Mouse (Mus musculus) adrenal gland (tissue): ENCODE measurements at regions not wholly inside any gene's neighbourhood (a gene's known extent, or its start where the extent isn't known, plus 50 kb on each side); places are given as distances from the start of the nearest gene placed in this dataset.

Source experiments
- intact Hi-C: fragments of 180-260 bp; cut with DNase I; formaldehyde crosslinking; loops from one replicate; pipeline ENCODE4 v1.15.1; 2025

- intact Hi-C loops: no loop called here
Measured at GRCm38 (mm10) chr10:61034056-61034455, 55.1 kb upstream of the Pcbd1 start.

- intact Hi-C loops: no loop called here
Measured at GRCm38 (mm10) chr10:61028598-61028997, 60.5 kb upstream of the Pcbd1 start.

GRCm38 (mm10) chr10:61027215-61027614 is 61.9 kb upstream of the Pcbd1 start:
- intact Hi-C loops: no loop called here

- intact Hi-C loops: no loop called here
Measured at GRCm38 (mm10) chr10:61025061-61025460, 64.1 kb upstream of the Pcbd1 start.

GRCm38 (mm10) chr10:61024166-61024565 is 65.0 kb upstream of the Pcbd1 start:
- intact Hi-C loops: no loop called here

GRCm38 (mm10) chr10:61023431-61023830 is 65.7 kb upstream of the Pcbd1 start:
- intact Hi-C loops: no loop called here

- intact Hi-C loops: no loop called here
Measured at GRCm38 (mm10) chr10:61019566-61019965, 69.6 kb upstream of the Pcbd1 start.

GRCm38 (mm10) chr10:61012199-61012695 is 76.9 kb upstream of the Pcbd1 start:
- intact Hi-C loops: no loop called here

GRCm38 (mm10) chr10:61010697-61011096 is 78.4 kb upstream of the Pcbd1 start:
- intact Hi-C loops: no loop called here

GRCm38 (mm10) chr10:61007403-61007802 is 81.7 kb upstream of the Pcbd1 start:
- intact Hi-C loops: no loop called here

GRCm38 (mm10) chr10:61001745-61002160 is 87.4 kb upstream of the Pcbd1 start:
- intact Hi-C loops: no loop called here

- intact Hi-C loops: no loop called here
Measured at GRCm38 (mm10) chr10:60997393-60997792, 91.7 kb upstream of the Pcbd1 start.

GRCm38 (mm10) chr10:60995908-60996640 is 93.1 kb upstream of the Pcbd1 start:
- intact Hi-C loops: no loop called here

GRCm38 (mm10) chr10:60985109-60985576 is 104.0 kb upstream of the Pcbd1 start:
- intact Hi-C loops: loop anchor here (2.0 to 5.0 kb wide), 3 partner anchors 67 to 206 kb away; no protein-coding TSS in a partner anchor

GRCm38 (mm10) chr10:60981770-60982169 is 107.4 kb upstream of the Pcbd1 start:
- intact Hi-C loops: no loop called here

GRCm38 (mm10) chr10:60973615-60974014 is 115.5 kb upstream of the Pcbd1 start:
- intact Hi-C loops: no loop called here

- intact Hi-C loops: no loop called here
Measured at GRCm38 (mm10) chr10:60964843-60965242, 124.3 kb upstream of the Pcbd1 start.

- intact Hi-C loops: no loop called here
Measured at GRCm38 (mm10) chr10:60957820-60958233, 126.4 kb upstream of the Unc5b start.

GRCm38 (mm10) chr10:60955467-60955866 is 124.1 kb upstream of the Unc5b start:
- intact Hi-C loops: no loop called here

GRCm38 (mm10) chr10:60952495-60952894 is 121.1 kb upstream of the Unc5b start:
- intact Hi-C loops: no loop called here

GRCm38 (mm10) chr10:60948983-60949677 is 117.7 kb upstream of the Unc5b start:
- intact Hi-C loops: no loop called here

- intact Hi-C loops: no loop called here
Measured at GRCm38 (mm10) chr10:60943074-60943473, 111.7 kb upstream of the Unc5b start.
